Mouse (Mus musculus) mesoderm, embryonic 11.5 days (tissue): Measurements from ENCODE around the gene Gm13090.

ENCODE experiments used
- DNase-seq: peaks from one replicate; pipeline ENCODE4 v3.0.0-alpha.2; 2012; ENCODE audit warnings: low read depth, low spot score

Gm13090 gene

DNA sequence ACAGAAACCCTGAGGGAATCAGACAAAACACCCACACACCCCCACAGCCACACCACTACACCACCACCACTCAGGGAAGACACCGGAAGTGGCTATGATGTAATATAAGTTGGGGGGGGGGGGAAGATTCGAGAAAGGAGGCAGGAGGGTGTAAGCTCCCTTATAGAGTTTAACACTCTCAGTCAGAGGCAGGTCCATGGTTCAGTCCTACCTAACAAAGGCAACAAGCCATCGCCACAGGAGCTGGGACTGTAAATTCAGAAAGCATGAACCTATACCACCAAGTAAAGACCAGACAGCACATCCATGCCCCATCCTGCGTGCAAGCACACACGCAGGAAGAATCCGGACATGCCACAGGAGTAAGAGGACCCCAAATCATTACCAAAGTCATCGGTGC is at the start of gene Gm13090:
Gm13090 (plus strand) TSS at position 301 of the 400 bp plus-strand sequence.
- DNase-seq: no peak

DNA sequence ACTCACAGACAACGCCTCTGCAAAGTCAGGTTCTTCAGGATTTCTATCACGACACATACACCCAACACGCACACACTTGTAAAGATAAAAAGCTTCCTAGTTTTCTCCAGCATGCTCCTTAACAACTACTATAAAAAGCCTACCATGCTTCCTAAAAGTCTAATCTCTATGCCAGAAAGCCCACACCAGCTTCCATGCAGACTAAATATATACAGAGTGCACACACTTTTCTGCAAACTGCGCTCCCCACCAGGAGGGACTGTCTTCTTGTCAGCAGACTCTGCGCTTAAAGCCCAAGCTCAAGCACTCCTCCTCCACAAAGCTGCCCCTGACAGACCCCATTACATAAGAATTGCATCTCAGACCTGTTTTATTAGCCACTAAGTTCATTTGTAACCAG is 47.9 kb upstream of the Gm13090 start:
- DNase-seq: no peak

DNA sequence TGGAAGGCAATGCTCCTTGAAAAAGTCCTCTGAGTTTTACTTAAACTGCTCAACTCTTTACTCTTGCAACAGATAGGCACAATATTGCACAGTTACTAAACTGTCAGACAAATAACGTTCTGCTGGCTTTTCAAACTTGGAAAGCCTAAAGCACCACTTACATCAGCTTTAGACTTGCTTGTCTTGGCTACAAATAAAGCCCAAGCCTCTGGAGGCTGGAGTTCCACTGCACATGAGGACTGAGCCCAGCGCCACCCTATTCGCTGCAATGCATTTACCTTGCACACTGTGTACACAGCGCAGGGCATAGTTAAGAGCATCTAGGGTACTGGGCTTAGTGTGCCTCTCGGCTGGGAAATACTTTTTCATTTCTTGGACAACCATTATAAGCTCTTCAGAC is 46.1 kb upstream of the Gm13090 start:
- no peak for DNase-seq

DNA sequence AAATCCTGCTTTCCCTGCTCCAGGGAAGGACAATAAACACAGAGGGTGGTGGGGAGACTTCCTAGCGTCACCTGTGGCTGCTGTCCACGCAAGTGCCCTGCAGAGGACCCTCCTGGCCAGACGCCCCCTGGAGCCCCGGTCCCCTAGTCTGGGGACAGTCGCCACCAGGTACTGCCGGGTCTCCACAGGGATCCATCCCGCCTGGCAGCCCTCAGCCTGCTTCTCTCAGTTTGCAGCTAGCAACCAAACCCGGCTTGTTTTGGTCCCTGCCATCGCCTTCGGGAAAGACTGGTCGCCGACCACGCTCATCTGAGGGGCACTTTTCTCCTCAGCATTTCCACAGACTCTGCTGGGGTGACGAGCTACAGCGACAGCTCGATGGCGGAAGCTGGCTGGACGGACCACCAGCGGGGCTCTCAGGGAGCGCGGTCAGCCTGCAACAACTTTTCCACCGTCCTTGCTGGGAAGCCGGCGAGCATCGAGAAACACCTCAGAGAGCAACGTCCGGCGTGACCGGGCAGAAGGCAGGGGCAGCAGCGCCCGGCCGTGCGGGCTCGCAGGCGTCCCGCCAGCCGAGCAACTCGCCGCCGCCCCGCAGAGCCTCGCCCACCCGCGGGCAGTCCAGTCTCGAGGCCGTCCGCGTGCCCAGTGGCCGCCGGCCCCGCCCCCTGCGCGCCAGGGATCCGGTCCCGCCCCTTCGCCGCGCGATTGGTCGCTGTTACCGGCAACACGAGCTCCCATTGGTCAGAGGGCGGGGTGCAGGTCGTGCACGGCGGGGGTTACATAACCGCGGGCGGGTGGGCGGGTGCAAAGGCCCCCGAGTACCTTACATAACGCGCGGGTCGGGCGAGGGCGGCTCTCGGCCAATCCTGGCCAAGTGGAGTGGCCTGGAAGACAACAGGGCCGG is 45.1 kb upstream of the Gm13090 start, which contains the start of gene Per3:
Per3 (minus strand) TSS at position 629 of the 907 bp plus-strand sequence.
- peak; percentile 95 for DNase-seq

DNA sequence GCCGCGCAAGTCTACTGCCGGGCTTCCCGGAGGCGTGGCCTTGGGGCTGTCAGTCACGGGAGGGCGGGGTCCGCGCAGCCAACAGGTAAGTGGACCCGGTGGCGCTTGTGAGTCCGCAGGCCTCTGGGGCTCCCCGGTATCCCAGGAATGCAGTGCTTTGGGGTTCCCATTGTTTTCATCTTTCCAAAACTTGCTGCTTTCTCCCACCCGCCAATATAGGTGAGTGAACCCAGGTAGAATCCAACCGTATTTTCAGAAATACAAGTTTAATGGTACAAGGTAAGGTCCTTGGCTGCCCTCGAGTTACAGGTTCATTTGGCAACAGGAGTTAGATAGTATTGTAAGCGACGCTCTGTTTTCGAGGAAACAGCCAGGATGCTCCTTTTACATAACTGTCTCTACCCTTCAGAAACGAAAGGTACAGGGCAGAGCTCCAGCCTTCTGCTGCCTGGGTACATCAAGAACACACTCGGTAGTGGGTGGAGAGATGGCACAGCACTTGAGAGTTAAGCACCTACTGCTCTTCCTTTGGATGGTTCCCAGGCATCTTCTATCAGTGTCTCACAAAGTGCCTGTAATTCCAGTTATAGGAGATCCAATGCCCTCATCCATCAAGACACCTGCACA is 44.3 kb upstream of the Gm13090 start:
- DNase-seq: no peak

DNA sequence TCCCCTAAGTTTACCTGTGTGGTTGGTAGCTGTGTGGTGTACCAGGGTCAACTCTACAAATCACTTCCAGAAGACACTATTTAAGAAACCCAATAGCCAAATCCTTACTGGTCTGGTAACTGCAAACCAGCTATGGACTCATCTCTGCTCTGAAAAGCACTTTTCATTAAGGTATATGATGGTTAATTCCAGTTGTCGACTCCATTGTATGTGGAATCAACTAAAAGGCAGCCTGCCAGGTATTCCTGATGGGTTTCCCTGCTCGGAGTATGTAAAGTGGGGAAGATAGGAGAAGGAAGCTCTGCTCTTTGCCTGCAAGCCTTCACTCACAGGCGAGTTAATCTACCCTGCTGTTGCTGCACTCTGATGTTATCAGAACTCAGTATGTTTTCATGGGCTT is 42.8 kb upstream of the Gm13090 start:
- DNase-seq: no peak

DNA sequence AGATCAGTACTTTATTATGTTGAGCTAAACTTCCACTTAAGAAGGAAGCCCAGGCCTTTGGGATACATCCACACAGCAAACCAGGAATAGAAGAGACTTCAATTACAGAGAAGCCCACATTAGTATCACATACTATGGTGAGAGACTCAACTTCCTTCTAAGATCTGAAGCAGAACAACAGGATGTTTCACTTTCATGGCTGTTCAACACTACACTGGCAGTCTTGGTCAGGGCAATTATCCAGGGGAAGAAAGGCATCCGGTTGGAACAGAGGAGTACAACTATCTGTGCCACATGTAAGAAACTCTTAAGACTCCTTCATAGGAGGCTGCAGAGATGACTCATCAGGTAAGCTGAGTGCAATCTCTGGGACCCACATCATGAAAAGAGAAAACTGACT is 38.2 kb upstream of the Gm13090 start:
- DNase-seq: no peak

DNA sequence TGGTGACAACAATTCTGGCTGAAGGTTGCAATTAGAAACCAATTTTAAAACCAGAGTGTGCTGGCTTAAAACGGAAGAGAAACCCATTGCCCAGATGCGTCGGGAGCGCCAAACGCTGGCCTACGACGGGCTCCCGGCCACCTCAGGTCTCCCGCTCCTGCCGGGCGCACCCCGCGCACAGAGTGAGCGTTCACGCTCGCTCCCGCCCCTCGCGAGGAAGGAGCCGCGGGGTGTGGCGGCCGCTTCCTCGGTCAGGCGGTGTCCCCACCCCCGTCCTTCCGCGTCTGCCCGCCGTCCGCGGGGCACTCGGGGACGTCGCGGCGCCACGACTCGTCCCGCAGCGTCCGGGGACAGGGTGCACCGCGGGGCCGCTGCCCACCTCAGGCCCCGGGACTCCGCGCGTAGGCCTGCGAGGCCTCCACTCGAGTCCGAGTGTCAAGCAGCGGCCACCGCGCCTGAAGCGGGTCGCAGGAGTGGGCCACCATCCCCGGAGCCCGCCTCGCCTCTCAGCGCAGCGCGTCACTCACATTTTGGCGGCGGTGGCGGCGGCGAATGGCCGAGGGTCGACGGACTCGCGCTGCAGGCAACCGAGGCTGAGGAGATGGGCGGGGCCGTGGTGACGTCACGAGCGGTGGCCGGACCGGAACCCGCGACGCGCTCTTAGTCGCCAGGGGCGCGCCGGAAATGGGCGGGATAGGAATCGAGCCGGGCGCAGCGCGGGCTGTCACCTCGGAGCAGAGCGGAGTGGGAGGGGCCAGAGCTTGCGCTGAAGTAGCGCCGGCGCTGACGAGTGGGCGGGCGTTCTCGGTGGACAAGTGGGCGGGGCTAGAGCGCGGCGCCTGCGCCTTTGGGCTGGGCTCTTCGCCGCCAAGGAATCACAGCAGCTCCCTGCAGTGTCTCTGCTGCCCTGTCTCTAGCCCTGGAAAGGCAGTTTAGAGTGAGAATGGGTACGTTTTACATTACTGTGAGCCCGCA is 31.7 kb upstream of the Gm13090 start, which contains the start of gene Vamp3:
Vamp3 (minus strand) TSS at position 617 of the 975 bp plus-strand sequence.
- peak; percentile 100 for DNase-seq

DNA sequence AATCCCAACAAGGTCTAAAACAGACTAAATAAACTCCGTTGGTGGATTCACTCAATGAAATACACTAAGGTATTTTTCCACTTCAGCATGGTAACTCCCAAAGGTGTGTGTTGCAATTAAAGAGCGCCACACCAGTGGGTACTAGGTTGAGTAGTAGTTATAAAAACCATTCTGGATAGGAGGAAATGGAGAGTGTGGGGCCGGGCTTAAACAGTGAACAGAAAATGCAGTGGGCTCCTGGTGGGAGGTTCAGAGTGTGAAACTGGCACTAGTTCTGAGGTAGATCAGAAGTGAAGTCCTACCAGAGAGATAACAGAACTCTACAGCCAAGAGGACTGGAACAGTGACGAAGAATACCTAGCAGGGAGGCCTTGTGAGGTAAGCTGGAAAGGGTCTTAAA is 30.7 kb upstream of the Gm13090 start:
- DNase-seq: no peak

DNA sequence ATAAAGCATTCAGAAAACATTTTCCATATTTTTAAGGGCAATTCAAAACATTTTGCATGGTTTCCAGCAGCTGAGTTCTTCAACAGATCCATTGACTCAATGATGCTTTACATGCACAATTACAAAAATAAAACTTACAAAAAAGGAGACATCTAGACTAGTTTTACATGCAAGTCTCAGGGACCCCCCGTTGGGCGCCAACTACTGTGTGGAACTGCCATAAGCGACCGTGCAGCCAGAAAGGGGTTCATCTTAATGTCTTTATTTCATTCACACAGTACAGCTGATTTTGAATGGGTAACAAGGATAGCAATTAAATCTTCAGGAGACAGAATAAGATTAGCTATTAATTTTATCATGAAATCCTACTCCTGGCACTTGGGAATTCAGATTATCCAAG is 29.8 kb upstream of the Gm13090 start:
- no peak for DNase-seq

DNA sequence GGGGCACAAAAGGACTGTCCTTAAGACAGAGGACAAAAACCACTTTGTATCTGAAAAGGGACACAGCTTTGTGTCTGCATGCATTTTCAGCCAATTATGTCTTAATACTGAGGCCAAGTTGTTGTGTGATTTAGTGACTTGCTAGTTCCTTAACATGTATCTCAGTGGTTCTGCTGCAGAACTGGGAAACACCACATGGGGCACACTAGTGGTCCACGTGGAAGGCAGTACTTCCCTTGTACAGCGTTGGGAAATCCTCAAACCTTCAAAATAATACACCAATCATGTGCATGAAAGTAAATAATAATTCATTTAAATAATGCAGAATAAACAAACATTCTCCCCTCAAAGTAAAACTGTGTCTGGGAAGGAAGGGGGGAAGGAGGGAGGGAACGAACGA is 20.6 kb upstream of the Gm13090 start:
- DNase-seq: no peak

DNA sequence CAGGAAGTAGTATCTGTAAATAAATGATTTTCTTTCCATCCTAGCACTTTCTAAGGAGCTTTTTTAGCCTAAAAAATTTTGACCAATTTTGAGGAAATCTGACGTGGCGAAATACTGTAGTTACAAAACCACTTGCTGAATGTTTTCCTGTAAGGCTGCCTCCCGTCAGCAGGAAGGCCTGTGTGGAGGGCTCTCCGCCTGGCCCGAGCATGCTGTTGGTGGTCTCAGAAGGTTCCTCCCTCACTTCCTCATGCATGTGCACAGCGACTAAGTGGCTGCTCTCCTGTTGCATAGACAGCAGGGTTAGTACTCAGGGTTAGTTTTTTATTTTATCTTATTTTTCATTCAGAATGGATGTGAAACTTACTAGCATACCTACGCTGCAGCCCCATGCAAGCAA is 18.4 kb upstream of the Gm13090 start:
- no peak for DNase-seq

DNA sequence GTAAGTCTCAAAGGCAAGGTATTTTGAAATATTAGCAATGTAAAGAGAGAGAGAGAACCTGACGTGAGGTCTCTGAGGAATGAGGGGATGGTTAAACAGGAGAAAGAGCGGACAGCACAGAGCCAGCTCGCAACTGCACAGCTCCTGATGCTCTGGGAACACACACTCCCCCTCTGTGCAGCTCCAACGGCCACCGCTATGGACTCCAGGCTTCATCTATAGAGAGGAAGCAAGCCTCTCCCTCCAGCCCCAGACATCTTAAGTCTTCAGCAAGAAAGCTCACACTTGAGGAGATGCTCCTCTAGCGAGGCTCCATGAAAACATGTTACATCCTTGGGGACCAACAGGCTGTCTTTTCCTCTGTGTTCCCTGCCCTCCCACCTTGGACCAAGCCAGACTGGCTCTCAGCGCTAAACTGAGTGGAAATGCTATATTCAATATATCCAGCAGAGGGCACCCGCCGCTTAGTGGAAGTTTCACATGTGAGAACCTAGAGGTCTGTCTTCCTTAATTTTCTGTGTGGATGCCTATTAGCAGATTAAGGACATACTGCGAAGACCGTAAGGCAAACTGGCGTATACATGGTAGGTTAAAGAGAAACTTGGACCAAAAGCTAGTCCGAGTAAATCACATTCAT is 16.1 kb upstream of the Gm13090 start:
- DNase-seq: peak; percentile 69

DNA sequence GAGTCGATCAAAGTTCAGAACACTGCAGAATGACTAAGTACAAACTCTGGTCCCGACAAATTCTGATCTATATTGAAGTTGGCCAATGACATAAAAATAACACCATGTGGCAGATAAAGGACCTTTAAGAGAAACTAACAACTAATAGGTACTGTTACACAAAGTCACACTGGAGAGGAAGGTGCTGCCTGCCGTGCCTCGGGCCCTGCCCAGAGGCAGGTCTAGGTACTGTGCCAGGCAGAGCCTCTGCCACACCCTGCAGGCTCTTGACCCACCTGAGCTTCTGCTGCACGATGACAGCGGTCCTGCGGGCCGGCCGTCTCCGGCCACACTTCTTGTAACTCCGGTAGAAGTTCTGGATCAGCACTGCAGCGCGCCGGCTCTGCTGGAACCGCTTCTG is 14.6 kb upstream of the Gm13090 start:
- DNase-seq: no peak

DNA sequence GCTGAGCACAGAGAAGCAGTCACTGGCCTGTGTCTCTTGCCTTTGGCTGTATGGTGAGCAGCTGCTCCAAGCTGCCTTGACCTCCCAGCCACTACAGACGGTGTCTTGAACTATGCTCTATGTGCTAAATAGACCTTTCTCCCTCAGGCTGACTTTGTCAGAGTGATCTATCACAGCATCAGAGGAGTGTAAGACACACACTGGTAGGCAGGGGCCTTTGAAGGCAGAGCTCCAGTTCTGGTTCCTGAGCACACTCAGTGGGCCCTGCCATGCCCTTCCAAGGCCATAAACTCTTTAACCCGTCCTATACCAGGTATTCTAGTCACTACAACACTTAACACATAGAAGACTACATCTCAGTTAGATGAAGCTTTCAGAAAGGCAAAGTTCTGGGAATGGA is 8.0 kb upstream of the Gm13090 start:
- no peak for DNase-seq

DNA sequence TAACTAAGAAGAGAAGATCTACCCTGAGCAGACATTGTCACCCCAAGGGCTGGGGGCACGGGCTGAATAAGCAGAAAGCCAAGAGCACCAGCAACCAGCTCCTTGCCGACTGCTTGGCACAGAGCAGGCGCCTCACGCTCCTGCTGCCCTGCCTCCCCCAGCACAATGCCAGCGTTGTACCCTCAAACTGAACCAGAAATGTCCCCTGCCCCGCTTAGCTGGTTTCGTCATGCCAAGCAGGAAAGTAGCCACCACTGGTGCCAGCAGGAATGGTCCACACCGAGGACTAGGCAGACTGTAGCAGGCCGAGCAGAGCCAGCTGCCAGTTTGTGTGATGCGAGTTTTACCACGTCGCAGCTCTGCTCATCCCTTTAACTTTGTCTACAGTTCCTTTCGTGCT is 7.4 kb upstream of the Gm13090 start:
- no peak for DNase-seq

DNA sequence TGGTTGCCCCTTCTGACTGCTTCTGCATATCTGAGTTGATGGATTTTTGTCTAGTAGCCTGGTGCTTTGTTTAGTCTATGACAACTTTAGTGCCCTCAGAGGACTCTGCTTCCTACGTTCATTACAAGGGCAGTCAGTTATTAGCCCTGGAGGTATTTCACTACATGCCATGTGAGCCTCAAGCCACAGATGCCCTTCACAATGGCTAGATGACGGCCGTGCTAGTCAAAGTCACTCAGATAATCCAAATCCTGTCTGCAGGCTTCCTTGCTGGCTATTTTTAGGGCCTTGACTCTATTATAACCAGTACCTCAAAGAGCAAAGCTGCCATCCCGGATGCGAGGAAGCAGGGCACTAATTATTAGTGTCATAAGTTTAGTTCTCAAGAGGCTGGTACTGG is 6.3 kb upstream of the Gm13090 start:
- no peak for DNase-seq

DNA sequence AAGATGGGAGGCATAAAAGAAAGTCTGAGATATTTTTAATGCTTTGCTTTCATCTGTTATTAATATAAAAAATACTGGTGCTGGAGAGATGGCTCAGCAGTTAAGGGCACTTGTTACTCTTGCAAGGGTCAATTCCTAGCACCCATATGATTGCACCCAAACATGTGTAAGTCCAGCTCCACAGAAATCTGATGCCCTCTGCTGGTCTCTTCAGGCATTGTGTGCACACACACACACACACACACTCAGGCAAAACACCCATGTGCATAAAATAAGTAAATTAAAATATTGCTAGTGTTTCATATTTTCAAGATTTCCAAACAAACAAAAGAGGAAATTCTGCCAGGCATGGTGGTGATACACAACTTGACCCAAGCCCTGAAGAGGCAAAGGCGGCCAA is 2.0 kb upstream of the Gm13090 start:
- DNase-seq: no peak

DNA sequence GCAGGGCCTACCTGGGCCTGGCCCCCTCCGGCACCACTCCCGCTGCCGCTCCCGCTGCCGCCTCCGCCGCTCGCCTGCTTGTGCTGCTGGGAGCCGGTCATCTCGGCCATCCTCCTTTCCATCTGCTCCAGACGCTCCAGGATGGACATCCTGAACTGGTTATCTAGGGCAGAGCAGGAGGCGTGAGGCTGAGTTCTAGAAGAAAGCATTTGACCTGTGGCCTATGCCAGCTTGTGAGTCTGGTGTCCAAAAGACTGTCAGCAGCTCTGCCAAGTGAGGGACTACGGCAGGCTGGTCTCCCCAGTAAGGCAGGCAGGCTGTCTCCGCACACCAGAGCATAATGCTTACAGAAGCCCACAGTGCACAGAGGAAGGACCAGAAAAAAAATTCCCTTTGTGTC is 551 bp upstream of the Gm13090 start:
- no peak for DNase-seq

DNA sequence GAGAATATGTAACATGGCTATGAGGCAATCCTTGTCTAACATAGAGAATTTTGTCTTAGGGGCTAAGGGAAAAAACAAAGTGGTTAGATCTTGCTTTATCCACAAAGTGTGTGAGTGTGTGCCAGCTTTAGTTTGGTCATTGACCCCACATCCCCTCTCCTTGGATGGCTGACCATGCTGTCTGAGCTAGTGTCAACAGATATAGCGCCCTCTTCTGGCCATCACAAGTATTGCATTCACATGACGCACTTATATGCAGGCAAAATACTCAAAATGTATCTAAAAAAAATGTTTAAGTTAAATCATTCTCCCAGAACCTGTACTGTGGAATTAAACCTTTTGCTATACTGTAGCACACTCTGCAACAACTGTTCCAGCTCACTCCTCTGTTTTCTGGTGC is 5.8 kb downstream of the Gm13090 start:
- DNase-seq: peak; percentile 60

DNA sequence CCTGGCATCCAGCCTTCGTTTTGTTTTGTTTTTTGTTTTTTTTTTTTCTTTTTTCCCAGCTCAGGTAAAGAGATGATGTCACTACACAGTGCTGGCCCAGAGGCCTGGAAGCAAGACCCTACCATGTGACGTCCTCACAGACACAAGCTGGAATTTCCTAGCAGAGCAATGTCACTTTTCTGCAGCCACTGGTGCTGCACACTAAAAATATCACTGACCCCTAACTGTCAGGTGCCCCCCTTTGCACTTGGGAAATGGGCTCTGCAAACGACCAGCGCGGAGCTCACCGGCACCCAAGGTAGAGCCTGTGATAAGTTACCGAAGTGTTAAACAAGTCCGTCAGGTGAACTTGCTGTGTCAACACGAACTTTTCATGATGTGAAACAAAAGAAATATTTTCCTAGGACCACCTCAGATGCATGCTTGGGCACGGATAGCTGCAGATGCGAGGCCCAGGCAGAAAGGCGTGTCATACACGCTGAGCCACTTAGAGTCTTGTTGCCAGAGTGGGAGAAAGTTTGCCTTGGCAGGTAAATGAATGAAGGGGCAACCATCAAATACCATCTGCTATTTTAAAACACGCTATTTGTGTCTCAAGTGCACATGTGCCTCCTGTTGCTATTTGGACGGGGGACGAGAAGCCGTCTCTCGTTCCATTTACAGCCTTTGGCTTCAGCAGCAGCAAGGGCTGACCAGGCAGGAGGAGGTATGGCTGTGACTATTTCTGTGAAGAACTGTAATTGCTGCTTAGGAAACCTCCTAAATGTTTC is 7.1 kb downstream of the Gm13090 start:
- DNase-seq: no peak
